Mouse (Mus musculus) spleen, adult 12 weeks (tissue): Measurements from ENCODE around the gene Dffb.
A peak's percentile ranks its signal among the peaks of the same experiment; 100 is the strongest.
"Not testable (repeated sequence)": the region's sequence is repeated elsewhere in the genome, so short reads cannot be mapped to it uniquely, and the experiment has no call there.

Experiments used
- DNase-seq: peaks from one replicate; pipeline ENCODE4 v3.0.0; 2022; ENCODE audit warnings: low spot score

Gene Dffb

DNA sequence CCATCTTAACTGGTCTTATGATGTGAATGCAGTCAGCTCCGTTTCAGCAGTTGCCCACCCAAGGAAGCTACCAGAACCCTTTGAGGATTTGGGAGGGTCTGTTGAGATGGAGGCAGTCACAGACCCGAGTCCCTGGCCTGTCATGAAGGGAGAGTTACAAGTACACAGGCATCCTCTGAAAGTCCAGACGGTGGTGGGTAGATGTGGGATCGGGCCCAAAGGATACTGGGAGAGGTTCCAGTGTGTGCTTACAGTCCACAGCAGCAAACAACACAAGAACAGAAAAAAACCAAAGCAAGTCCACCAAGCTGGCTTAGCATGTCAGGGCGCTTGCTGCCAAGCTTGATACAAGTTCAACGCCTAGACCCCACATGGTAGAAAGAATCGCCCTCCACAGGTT, 12.3 kb downstream of the Dffb start:
- DNase-seq = no peak

DNA sequence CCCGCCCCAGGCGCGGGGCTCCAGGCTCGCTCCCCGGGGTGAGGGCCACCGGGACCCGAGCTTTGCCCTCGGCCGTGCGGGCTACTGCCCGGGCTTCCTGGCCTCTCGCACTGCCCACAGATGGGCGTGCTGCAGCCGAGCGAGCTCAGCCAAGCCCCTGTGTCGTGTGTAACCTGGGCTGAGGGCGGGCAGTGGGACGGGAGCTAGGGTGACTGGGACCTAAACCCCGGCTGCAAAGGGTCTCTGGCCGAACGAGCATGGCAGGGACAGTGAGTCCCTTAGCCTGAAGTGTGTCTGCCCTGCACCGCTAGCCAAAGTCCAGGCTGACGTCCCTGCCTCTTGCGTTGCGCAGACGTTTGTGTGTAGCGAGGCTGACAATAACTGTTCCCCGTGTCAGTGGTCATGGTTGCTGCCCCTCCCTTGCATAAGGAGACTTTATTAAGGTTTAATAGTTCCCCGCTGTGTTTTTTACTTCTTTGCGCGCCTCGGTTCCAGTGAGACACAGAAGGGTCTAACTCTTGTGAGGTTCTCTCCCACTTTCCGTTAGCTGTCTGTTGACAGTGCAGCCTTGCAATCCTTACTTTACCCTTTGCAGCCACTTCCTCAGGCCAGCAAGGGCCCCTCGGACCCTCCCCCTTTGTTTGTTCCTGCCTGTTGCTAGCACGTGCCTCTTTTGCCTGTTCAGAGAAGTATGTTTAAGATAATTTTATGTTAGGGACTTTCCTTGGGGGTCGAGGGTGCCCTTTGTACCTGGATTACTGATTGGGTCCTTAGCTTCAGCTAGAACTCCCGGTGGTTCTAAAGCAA, 17.3 kb downstream of the Dffb start:
- no peak for DNase-seq

DNA sequence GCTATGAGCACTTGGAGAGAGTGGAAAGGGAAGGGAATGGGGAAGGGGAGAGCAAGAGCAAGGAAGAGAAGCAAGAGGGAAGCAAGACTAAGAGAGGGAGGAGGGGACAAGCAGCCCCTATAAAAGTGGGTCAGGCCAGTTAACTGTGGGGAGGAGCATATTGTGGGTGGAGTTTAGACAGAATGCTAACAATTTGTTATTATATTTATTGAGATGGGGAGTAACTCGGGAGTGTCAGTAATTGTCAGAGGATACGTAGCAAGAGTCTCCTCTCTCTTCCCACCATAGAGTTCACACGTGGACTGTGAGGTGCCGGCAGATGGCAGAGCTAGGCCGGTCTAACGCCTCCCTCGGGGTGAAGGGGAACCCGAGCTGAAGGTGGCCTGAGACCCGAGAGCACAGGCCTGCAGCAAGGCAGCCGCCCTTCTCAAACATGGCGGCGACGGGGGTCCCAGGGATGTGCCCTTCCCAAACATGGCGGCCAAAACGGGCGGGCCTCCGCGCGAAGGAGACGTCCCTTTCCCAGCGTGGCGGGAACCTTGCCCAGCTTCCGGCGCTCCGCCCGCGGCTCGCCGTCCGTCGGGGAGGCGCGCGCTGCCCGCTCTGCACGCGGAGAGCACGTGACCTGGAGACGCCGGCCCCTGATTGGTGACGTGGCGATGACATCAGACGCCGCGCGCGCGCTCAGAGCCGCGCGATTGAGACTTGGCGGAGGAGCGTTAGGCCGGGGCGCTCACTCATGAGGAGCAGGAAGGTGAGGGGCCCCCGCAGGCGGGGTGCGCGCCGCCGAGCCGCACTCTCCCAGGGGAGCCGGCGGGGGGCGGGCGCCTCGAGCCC, 18.1 kb downstream of the Dffb start, which contains the start of gene A430005L14Rik:
Gene A430005L14Rik (plus strand): TSS at position 669 of the 837 bp plus-strand sequence.
- peak; percentile 92 for DNase-seq

DNA sequence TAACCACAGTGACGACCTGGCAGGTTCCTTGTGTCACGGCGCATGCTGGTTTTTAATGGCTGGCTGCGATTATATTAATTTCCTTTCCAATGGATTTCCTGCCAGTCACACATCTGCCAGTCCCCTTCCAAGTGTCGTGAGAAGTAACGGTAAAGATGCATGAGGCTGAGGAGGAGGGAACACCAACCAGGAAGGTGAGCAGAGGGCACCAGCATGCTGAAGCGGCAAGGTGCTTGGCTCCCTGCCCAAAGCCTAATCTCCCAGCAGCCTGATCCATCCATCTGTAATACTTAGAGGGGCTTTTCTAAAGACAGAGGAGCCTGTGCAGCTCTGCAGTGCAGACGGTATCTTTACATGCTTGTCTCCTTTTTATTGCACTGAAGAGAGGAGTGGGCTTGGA, 19.3 kb downstream of the Dffb start:
- no peak for DNase-seq

DNA sequence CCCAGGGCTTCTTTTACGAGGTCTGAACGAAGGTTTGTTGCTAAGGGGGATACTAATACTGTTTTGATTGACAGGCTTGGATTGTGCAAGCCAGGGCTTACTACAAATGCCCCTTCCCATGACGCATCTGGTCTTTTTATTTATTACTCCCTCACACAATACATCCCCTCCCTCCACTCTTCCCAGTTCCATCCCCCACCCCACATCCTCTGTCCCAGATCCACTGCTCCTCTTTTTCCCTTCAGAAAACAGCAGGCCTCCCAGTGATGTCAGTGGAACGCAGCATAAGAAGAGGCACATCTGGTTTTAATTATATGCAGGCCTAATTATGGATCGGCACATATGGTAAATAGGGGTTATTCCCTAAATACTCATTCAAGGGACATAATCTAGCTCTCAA, 23.2 kb downstream of the Dffb start:
- DNase-seq = no peak

DNA sequence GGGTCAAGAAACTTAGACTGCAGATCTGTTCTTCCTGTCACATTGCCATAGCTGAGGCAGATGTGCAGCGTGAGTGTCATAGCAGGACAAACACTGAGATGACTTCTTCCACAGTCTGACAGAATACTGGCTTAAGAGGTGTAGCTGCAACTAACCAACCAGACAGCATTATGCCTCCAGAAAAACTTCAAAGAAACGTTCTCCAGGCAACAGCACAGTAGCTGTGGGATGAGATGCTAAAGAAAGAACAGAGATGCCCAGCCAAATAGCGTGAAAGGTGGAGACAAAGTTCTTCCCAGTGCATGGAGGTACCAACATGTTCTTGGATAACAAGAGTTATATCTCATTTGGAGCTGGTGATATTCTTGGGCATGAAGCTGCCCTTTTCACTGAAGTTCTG, 23.8 kb downstream of the Dffb start:
- no peak for DNase-seq

DNA sequence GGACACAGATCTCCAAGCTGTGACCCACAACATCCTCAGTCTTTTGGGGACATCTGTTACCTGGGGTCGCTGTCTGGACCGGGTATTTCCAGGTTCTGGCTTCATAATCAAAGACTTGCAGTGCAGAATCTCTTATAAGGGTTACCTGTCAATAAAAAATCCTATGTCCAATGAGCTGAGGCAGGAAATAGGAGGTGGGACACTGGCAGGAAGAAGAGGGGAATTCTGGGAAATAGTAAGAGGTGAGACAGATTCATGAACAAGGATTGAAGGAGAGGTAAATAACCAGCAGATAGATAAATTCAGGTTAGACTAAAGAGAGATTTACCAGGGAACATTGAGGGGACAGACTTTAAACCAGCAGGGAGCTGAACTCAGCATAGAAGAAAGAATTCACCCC, 24.6 kb downstream of the Dffb start:
- no peak for DNase-seq

DNA sequence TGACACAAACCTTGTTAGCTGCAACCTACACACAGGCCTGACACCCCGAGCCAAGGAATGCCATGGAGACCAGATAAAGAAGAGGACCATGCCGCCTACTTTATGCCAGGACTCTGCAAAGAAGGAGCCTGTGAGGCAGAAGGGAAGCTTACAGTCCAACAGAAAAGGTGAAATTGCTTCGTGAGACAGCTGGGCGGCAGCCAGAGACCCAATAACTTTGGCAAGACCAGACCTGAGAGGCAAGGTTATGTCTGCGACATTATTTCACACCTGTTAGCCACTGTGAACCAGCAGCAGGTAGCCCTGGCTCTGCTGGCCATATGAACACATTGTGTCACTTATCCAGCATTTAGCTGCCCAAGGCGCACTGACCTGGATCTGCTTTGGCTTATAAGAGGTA, 29.2 kb downstream of the Dffb start:
- DNase-seq = no peak

DNA sequence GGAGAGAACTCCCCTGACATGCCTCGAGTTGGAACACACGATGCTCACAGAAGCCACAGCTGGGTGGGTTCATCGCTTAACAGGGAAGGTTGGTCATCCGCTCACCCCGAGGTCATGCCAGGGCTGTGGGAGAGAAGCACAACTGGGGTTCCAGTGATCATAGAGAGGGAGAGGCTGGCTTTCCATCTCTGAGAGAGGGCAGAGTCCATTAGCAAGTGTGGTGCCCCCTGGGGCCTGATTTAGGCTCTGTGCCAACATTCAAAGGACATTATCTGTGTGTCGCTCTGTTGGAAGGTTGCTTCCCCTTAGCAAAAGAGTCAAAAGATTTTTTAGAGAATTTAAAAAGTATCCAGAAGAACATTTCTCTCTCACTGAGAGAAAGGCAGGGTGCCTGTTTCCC, 30.7 kb downstream of the Dffb start:
- DNase-seq = no peak

DNA sequence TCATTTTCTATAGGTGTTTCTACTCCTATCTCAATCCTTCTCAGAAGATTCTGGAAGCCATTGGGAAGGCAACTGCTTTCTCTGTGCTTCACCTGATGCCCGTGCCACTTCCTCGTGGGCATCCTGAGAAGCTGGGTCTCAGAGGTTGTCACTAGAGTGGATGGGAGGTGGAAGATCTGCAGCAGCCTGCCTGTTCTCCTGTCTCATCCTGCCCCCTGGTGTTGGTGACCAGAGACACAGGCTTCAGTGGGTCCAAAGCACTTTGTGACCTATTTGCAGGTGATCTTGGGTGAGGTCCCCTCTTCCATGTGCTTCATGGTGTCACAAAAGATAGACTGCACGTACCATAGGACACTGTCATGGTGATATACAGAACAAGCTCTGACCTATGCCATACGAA, 31.7 kb downstream of the Dffb start:
- no peak for DNase-seq

DNA sequence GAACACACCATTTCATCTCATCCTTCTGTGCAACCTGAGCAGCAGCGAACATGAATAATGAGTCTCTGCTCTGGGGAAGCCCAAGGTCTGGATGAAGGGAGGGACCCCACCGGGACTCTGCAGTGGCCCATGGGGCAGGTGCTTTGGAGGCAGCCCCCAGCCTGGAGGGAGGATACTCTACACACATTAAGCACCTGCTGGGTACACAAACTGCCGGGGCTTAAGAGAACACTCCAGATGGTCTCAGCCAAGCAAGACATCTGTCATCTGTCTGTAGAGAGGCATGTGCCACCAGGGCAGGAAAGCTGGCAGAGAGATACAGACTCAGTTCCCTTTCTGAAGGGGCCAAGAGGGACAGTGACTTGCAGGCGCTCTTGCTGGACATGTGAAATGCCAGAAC, 45.0 kb downstream of the Dffb start:
- no peak for DNase-seq

DNA sequence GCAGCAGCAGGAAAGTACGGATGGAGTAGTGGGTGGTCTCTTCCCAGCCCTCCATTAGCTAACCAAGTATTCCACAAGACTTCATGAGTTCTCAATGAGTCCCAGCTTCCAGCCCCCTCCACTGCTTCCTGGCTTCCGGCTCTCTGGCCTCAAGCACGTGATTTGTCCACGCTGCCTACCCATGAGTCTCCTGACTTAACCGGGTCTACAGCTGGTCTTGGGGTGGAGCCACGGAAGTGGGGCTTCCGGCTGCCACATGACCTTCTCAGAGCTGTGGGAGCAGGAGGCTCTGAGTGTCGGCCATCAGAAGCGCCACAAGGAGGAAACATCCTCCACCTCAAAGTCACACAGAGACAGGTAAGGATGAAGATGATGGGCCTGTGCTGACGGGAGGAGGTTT, 45.5 kb downstream of the Dffb start:
- DNase-seq = no peak

DNA sequence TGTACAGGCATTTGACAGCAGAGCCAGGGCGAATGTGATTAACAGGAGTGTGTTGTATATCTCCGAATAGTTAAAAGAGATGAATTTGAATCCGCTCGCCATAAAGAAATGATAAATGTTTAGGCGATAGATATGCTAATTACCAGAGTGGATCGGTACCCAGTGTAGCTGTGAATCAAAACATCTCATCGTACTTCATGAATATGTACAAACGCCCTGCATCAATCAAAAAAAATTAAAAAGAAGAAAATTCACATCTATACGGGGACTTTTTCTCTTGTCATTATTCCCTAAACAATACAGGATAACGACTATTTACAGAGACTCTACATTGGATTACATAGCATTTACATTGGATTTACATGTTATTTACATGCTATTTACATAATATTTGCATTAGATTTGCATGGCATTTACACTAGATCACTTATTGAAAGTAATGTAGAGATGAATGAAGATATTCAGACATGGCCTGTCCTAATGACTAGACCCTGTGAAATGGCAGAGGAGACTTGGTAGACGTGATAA, 46.1 kb downstream of the Dffb start:
- DNase-seq = no peak

DNA sequence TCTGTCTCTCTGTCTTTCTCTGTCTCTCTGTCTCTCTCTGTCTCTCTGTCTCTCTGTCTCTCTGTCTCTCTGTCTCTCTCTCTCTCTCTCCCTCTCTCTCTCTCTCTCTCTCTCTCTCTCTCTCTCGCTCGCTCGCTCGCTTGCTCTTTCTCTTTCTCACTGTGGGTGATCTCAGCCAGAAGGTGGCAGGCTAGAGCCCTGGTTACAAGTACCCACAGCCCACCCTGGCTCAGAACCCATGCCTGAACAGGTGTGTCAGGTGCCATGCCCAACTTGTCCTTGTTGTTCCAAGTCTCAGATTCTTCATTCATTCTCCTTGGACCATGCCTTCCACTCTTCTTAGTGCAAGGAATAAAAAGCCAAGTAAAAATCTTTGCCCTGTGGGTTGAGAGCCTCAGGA, 52.8 kb downstream of the Dffb start:
- DNase-seq = not testable (repeated sequence)

DNA sequence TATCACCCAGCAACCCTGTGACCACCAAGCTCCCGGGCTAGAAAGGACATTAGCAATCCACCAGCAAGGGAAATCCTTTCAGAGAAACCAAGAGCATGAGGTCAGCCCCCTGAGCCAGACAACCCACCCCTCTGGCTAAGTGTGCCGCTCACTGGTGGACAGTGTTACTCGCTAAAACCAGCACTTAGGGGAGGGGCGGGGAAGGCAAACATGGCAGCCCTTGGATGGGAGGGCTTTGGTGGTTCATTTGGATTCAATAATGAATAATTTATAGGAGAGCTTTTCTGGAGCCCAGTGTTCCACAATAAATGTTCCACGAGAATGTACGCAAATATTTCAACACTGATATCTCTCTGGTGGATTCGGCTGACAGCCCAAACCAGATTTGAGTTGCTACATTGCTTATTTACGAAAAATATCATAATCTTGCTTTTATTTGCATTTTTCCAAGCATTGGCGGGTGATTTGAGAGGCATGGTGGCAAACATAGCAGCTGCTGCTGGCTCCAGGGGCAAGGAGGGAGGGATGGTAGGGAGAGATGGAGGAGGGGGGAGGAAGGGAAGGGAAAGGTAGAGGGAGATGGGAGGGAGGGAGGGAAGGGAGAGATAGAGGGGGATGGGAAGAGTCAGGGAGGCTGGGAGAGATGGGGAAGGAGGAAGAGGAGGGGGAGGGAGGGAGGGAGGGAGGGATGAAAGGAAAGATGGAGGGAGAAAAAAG, 54.3 kb downstream of the Dffb start:
- DNase-seq = no peak

DNA sequence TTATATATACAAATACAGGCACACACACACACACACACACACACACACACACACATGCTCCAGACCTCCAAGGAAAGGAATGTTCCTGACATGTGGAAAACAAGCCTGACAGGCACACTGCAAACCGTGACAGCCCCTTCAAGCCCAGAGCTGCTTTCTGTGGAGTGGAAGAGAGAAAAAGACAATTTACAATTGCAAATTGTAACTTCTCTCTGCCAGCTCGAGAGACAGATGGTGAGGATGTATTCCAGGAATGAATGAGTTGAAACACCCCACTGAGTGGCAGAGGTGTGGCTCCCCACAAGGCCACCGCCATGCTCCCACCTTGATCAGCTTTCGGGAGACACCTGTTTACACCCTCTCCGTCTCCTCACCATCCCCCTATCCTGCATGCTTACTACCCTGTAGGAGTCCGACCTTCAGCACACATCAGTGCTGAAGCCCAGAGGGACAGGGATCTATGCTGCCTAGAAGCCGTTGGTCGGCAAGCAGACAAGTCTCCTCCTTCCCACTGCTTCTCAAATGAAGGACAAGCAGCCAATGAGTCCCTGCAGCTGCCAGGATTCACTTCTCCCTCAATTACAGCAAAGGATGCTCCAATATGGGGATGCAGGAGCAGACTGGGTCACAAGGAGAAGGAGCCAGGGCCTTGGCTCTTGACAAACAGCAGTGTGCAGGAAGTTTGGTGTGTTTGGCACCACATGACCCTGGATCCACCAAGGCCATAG, 57.0 kb downstream of the Dffb start:
- no peak for DNase-seq
